Mouse (Mus musculus) heart, embryonic 14.5 days (tissue): ENCODE results near the gene Baz2b. TPM values are rescaled to one million over a fixed set of nuclear protein-coding genes. Genes with fewer than 3 reads are reported as not detected.

Source experiments
- ATAC-seq: fragments of 200-750 bp; cut with Nextera tagmentation; 2 replicates; pipeline ENCODE4 v1.8.0; 2017; ENCODE audit warnings: low read depth, moderate TSS enrichment; ENCODE audit not compliant: insufficient number of reproducible peaks, insufficient read depth, low FRiP score
- H3K27ac ChIP-seq, 2 experiments: fragments of 200-500 bp in 1 of 2; fragments of 300-500 bp in 1 of 2; sonication (generic) in 1 of 2; replicated peaks in 1 of 2; 2 replicates each; pipeline ENCODE4 v1.5.1; 2012 to 2014; ENCODE audit warnings: low read depth in 2 of 2, low read length in 2 of 2, control low read depth in 1 of 2, mild to moderate bottlenecking in 1 of 2, mixed read lengths in 1 of 2; ENCODE audit not compliant: control insufficient read depth in 1 of 2, insufficient read depth in 1 of 2
- H3K27me3 ChIP-seq: fragments of 300-500 bp; sonication (generic); 2 replicates; pipeline ENCODE4 v1.6.1; 2014; ENCODE audit warnings: mild to moderate bottlenecking, low read length, control low read depth; ENCODE audit not compliant: control insufficient read depth, insufficient read depth
- H3K36me3 ChIP-seq: fragments of 300-500 bp; sonication (generic); 2 replicates; pipeline ENCODE4 v1.6.1; 2014; ENCODE audit warnings: mild to moderate bottlenecking, control low read depth, low read length, mixed read lengths; ENCODE audit not compliant: control insufficient read depth, insufficient read depth
- H3K4me1 ChIP-seq, 2 experiments: fragments of 200-500 bp in 1 of 2; fragments of 300-500 bp in 1 of 2; sonication (generic) in 1 of 2; 2 replicates each; pipeline ENCODE4 v1.6.1; 2012 to 2014; ENCODE audit warnings: low read length in 2 of 2, control low read depth in 1 of 2, mixed read lengths in 1 of 2; ENCODE audit not compliant: control insufficient read depth in 2 of 2, insufficient read depth in 2 of 2
- H3K4me2 ChIP-seq: fragments of 300-500 bp; sonication (generic); 2 replicates; pipeline ENCODE4 v1.6.1; 2014; ENCODE audit warnings: mild to moderate bottlenecking, low read length
- H3K4me3 ChIP-seq, 2 experiments: fragments of 200-500 bp in 1 of 2; fragments of 300-500 bp in 1 of 2; sonication (generic) in 1 of 2; 2 replicates each; pipeline ENCODE4 v1.5.1; 2012 to 2014; ENCODE audit warnings: low read length in 2 of 2, mild to moderate bottlenecking in 2 of 2, control low read depth in 1 of 2, low read depth in 1 of 2, moderate library complexity in 1 of 2; ENCODE audit not compliant: control insufficient read depth in 1 of 2, insufficient read depth in 1 of 2
- H3K9ac ChIP-seq: fragments of 300-500 bp; sonication (generic); 2 replicates; pipeline ENCODE4 v1.6.1; 2014; ENCODE audit warnings: mild to moderate bottlenecking, low read length
- H3K9me3 ChIP-seq: fragments of 300-500 bp; sonication (generic); 2 replicates; pipeline ENCODE4 v1.6.1; 2016; ENCODE audit warnings: low read length, control low read depth; ENCODE audit not compliant: control insufficient read depth
- WGBS: fragments of 180-500 bp; shearing (Covaris S2); extraction: QIAGEN DNeasy Blood & Tissue Kit; methylation state at CpG from one replicate; pipeline ENCODE4 v1.1.7; 2014; 5-methylcytosine and 5-hydroxymethylcytosine counted together
- polyA plus RNA-seq: library from polyadenylated mRNA; unstranded; fragments of >200 nt; fragmentation: Nextera tagmentation; extraction: Ambion mirVana; gene quantifications from 2 replicates; pipeline ENCODE4 v1.2.1, GENCODE M21; 2014

The Baz2b gene
- polyA plus RNA-seq, 1 experiment from 2014 or later, result 54.5 TPM

GRCm38 (mm10) chr2:60115891-60116554 lies 93.6 kb downstream of the Baz2b start:
- no peak for ATAC-seq
- no peak overlapping the region for H3K4me3 ChIP-seq
- H3K9me3 ChIP-seq, result no peaks in the 10 kb centered on the region
- H3K27ac ChIP-seq, result no peak overlapping the region
- H3K4me2 ChIP-seq, result no peak overlapping the region
- no peak overlapping the region for H3K9ac ChIP-seq
- H3K36me3 ChIP-seq, result peaks cover 2% of the 10 kb centered on the region
- WGBS, result 52% methylated on average over 12 of the region's 12 CpGs
- H3K27me3 ChIP-seq, result no peaks in the 10 kb centered on the region
- H3K4me1 ChIP-seq, result peaks cover 6 to 32% of the 10 kb centered on the region in 2 experiments; a peak in 3 of 4 replicates

GRCm38 (mm10) chr2:60114901-60115300 lies 94.7 kb downstream of the Baz2b start:
- ATAC-seq, result no peak
- no peaks in the 10 kb centered on the region for H3K9me3 ChIP-seq
- H3K4me3 ChIP-seq, result no peak overlapping the region
- peaks cover 6 to 24% of the 10 kb centered on the region in 2 experiments; a peak in 3 of 4 replicates for H3K4me1 ChIP-seq
- no peaks in the 10 kb centered on the region for H3K27me3 ChIP-seq
- no peak overlapping the region for H3K9ac ChIP-seq
- 91% methylated on average over 4 of the region's 4 CpGs for WGBS
- peaks cover 8% of the 10 kb centered on the region for H3K36me3 ChIP-seq
- no peak overlapping the region for H3K27ac ChIP-seq
- no peak overlapping the region for H3K4me2 ChIP-seq

- H3K36me3 ChIP-seq, result peaks cover 8% of the 10 kb centered on the region
- no peak overlapping the region for H3K9ac ChIP-seq
- no peak overlapping the region for H3K27ac ChIP-seq
- H3K4me2 ChIP-seq, result no peak overlapping the region
- H3K27me3 ChIP-seq, result no peaks in the 10 kb centered on the region
- H3K4me3 ChIP-seq, result no peak overlapping the region
- H3K4me1 ChIP-seq, result peaks cover 6 to 19% of the 10 kb centered on the region in 2 experiments; a peak in 3 of 4 replicates
- 78% methylated on average over 12 of the region's 12 CpGs for WGBS
- no peak for ATAC-seq
- no peaks in the 10 kb centered on the region for H3K9me3 ChIP-seq
Observed at GRCm38 (mm10) chr2:60113661-60114560, 95.7 kb downstream of the Baz2b start.

GRCm38 (mm10) chr2:60112116-60112515 lies 97.5 kb downstream of the Baz2b start:
- 87% methylated on average over 2 of the region's 2 CpGs for WGBS
- Histone ChIP-seq H3K4me3 (no peak overlapping the region), H3K27ac (no peak overlapping the region), H3K36me3 (peaks cover 13% of the 10 kb centered on the region), H3K4me1 (peaks cover 5 to 14% of the 10 kb centered on the region in 2 experiments; a peak in 3 of 4 replicates), H3K4me2 (no peak overlapping the region), H3K27me3 (no peaks in the 10 kb centered on the region), H3K9ac (no peak overlapping the region), H3K9me3 (no peaks in the 10 kb centered on the region)
- no peak for ATAC-seq

GRCm38 (mm10) chr2:60109001-60109400 lies 100.6 kb downstream of the Baz2b start:
- no peak overlapping the region for H3K4me2 ChIP-seq
- H3K36me3 ChIP-seq, result peaks cover 13% of the 10 kb centered on the region
- no peak for ATAC-seq
- no peaks in the 10 kb centered on the region for H3K9me3 ChIP-seq
- WGBS, result 84% methylated on average over 3 of the region's 3 CpGs
- no peak overlapping the region for H3K4me3 ChIP-seq
- no peaks in the 10 kb centered on the region for H3K27me3 ChIP-seq
- H3K9ac ChIP-seq, result no peak overlapping the region
- H3K27ac ChIP-seq, result no peak overlapping the region
- peaks cover 2 to 10% of the 10 kb centered on the region in 2 experiments; a peak in 2 of 4 replicates for H3K4me1 ChIP-seq

GRCm38 (mm10) chr2:60096625-60097024 lies 113.0 kb downstream of the Baz2b start:
- Histone ChIP-seq H3K9me3 (no peaks in the 10 kb centered on the region), H3K4me2 (no peak overlapping the region), H3K27me3 (no peaks in the 10 kb centered on the region), H3K4me3 (no peak overlapping the region), H3K36me3 (no peaks in the 10 kb centered on the region), H3K9ac (no peak overlapping the region), H3K4me1 (no peaks in the 10 kb centered on the region), H3K27ac (no peak overlapping the region)
- 70% methylated on average over 4 of the region's 4 CpGs for WGBS
- ATAC-seq, result no peak

- no peaks in the 10 kb centered on the region for H3K36me3 ChIP-seq
- no peak overlapping the region for H3K4me2 ChIP-seq
- 82% methylated on average over 6 of the region's 6 CpGs for WGBS
- no peak overlapping the region for H3K9ac ChIP-seq
- H3K4me3 ChIP-seq, result no peak overlapping the region
- no peaks in the 10 kb centered on the region for H3K27me3 ChIP-seq
- ATAC-seq, result no peak
- H3K9me3 ChIP-seq, result no peaks in the 10 kb centered on the region
- no peak overlapping the region for H3K27ac ChIP-seq
- peaks cover 2 to 22% of the 10 kb centered on the region in 2 experiments for H3K4me1 ChIP-seq
Observed at GRCm38 (mm10) chr2:60090280-60090679, 119.4 kb downstream of the Baz2b start.
